Mouse (Mus musculus): ENCODE results near the gene Akr1a1. TPM values are rescaled to one million over a fixed set of nuclear protein-coding genes. Genes with fewer than 3 reads are reported as not detected.
A peak's percentile ranks its signal among the peaks of the same experiment; 100 is the strongest.

Akr1a1 gene
- total and polyA plus RNA-seq, 3 experiments = 373 to 533 (median 470) TPM

- H3K9me3 ChIP-seq (replicated peaks; ENCODE audit: low read length) = no peaks in the 10 kb centered on the region
- H3K27ac ChIP-seq (ENCODE audit: insufficient read depth, low read depth) = no peak overlapping the region
- in situ Hi-C loops (cut with MboI; ENCODE audit: low pct_ligation_motif_present, low pct_unique_long_range_greater_than_20kb, low sequenced_read_pairs) (no loop called here), dilution Hi-C loops (cut with MboI; ENCODE audit: extremely low pct_ligation_motif_present, extremely low pct_unique_long_range_greater_than_20kb, low sequenced_read_pairs) (no loop called here)
- H3K79me2 ChIP-seq (replicated peaks; ENCODE audit: control insufficient read depth, extremely low read depth, insufficient read depth, poor library complexity, severe bottlenecking) = no peaks in the 10 kb centered on the region
- DNase-seq (ENCODE audit: extremely low read depth) = no peak
- peaks cover 38 to 58% of the 10 kb centered on the region in 2 experiments for H3K36me3 ChIP-seq (replicated peaks in 1 of 2; ENCODE audit: control insufficient read depth in 1 of 2, insufficient read depth in 1 of 2, low read length in 1 of 2)
- peaks cover 0 to 8% of the 10 kb centered on the region in 2 experiments; a peak in 1 of 4 replicates for H3K4me1 ChIP-seq (ENCODE audit: control insufficient read depth in 1 of 2, insufficient read depth in 2 of 2)
- H3K4me3 ChIP-seq (replicated peaks in 1 of 3; ENCODE audit: low read depth in 2 of 3, low read length in 2 of 3, poor library complexity in 1 of 3) = no peak overlapping the region
- no peak overlapping the region for H3K9ac ChIP-seq (ENCODE audit: insufficient read depth, low read depth)
- H3K4me2 ChIP-seq (ENCODE audit: insufficient read depth, low read depth, poor library complexity, severe bottlenecking) = no peak overlapping the region
- H3K27me3 ChIP-seq (replicated peaks) = no peaks in the 10 kb centered on the region
- no peak for TF ChIP-seq ELF1 (IDR thresholded peaks at IDR 0.05; ENCODE audit: low read depth, low read length)
- TF ChIP-seq EP300 (IDR thresholded peaks at IDR 0.05; ENCODE audit: low read length) = no peak
- no peak for TF ChIP-seq ZNF384 (IDR thresholded peaks at IDR 0.05; ENCODE audit: low read depth, low read length)
- no peak for TF ChIP-seq MEF2A (IDR thresholded peaks at IDR 0.05; ENCODE audit: borderline replicate concordance, low read depth, low read length)
- TF ChIP-seq TBP (conservative IDR thresholded peaks at IDR 0.05; ENCODE audit: low read depth, low read length) = no peak
- TF ChIP-seq POLR2AphosphoS2 (IDR thresholded peaks at IDR 0.05; ENCODE audit: low read depth, low read length) = no peak
- TF ChIP-seq JUN (IDR thresholded peaks at IDR 0.05; ENCODE audit: insufficient read depth, low read depth, low read length) = no peak
- TF ChIP-seq USF2 (conservative IDR thresholded peaks at IDR 0.05; ENCODE audit: low read depth, low read length) = no peak
- TF ChIP-seq GABPA (IDR thresholded peaks at IDR 0.05; ENCODE audit: insufficient replicate concordance, low read depth, low read length) = no peak
- TF ChIP-seq CHD1 (IDR thresholded peaks at IDR 0.05; ENCODE audit: low read depth, low read length) = no peak
- no peak for TF ChIP-seq MXI1 (IDR thresholded peaks at IDR 0.05; ENCODE audit: low read depth, low read length)
Observed at GRCm38 (mm10) chr4:116635197-116635596, 16.3 kb downstream of the Akr1a1 start.

- peak; percentile 92 for DNase-seq (ENCODE audit: extremely low read depth)
- no peaks in the 10 kb centered on the region for H3K9me3 ChIP-seq (replicated peaks; ENCODE audit: low read length)
- peak; percentile 66; the same call in 1 of the 2 replicates for TF ChIP-seq SIN3A (IDR thresholded peaks at IDR 0.05; ENCODE audit: low read length)
- TF ChIP-seq MXI1 (IDR thresholded peaks at IDR 0.05; ENCODE audit: low read depth, low read length) = peak; percentile 95
- TF ChIP-seq MYC (IDR thresholded peaks at IDR 0.05; ENCODE audit: low read depth, low read length) = peak; percentile 95
- no peak; the same call in 1 of the 2 replicates for TF ChIP-seq E2F4 (IDR thresholded peaks at IDR 0.05; ENCODE audit: insufficient replicate concordance, low read depth, low read length)
- TF ChIP-seq NRF1 (IDR thresholded peaks at IDR 0.05; ENCODE audit: low read depth, low read length) = peak; percentile 49
- no peak for TF ChIP-seq ZC3H11A (IDR thresholded peaks at IDR 0.05; ENCODE audit: low read depth, low read length)
- TF ChIP-seq MAX (IDR thresholded peaks at IDR 0.05; ENCODE audit: low read length) = peak; percentile 95
- TF ChIP-seq USF1 (IDR thresholded peaks at IDR 0.05; ENCODE audit: low read depth, low read length) = no peak
- TF ChIP-seq MAZ (IDR thresholded peaks at IDR 0.05; ENCODE audit: low read depth, low read length) = peak; percentile 31; the same call in 1 of the 2 replicates
- peak; percentile 98 for TF ChIP-seq CHD2 (IDR thresholded peaks at IDR 0.05; ENCODE audit: low read length)
- TF ChIP-seq BHLHE40 (IDR thresholded peaks at IDR 0.05; ENCODE audit: low read depth, low read length) = peak; percentile 69
- TF ChIP-seq POLR2AphosphoS2 (IDR thresholded peaks at IDR 0.05; ENCODE audit: low read depth, low read length) = no peak
- TF ChIP-seq RAD21 (IDR thresholded peaks at IDR 0.05; ENCODE audit: low read depth, low read length) = no peak
- no peak for TF ChIP-seq MEF2A (IDR thresholded peaks at IDR 0.05; ENCODE audit: borderline replicate concordance, low read depth, low read length)
- no peak for TF ChIP-seq HCFC1 (IDR thresholded peaks at IDR 0.05; ENCODE audit: low read depth, low read length)
- no peak for TF ChIP-seq NELFE (IDR thresholded peaks at IDR 0.05; ENCODE audit: low read depth, low read length)
- TF ChIP-seq IRF4 (IDR thresholded peaks at IDR 0.05; ENCODE audit: low read depth, low read length) = no peak
- TF ChIP-seq GABPA (IDR thresholded peaks at IDR 0.05; ENCODE audit: insufficient replicate concordance, low read depth, low read length) = no peak
- TF ChIP-seq ZNF384 (IDR thresholded peaks at IDR 0.05; ENCODE audit: low read depth, low read length) = peak; percentile 48; the same call in 1 of the 2 replicates
- TF ChIP-seq ZMIZ1 (IDR thresholded peaks at IDR 0.05; ENCODE audit: low read depth, low read length) = peak; percentile 16; the same call in 1 of the 2 replicates
- no peak for TF ChIP-seq JUN (IDR thresholded peaks at IDR 0.05; ENCODE audit: insufficient read depth, low read depth, low read length)
- no peaks in the 10 kb centered on the region for H3K27me3 ChIP-seq (replicated peaks)
- H3K27ac ChIP-seq (ENCODE audit: insufficient read depth, low read depth) = peak within 1 kb of the TSS; percentile 82
- in situ Hi-C loops (cut with MboI; ENCODE audit: low pct_ligation_motif_present, low pct_unique_long_range_greater_than_20kb, low sequenced_read_pairs) = no loop called here
- peaks cover 0 to 19% of the 10 kb centered on the region in 2 experiments for H3K36me3 ChIP-seq (replicated peaks in 1 of 2; ENCODE audit: control insufficient read depth in 1 of 2, insufficient read depth in 1 of 2, low read length in 1 of 2)
- peak within 1 kb of the TSS; percentile 85 for H3K9ac ChIP-seq (ENCODE audit: insufficient read depth, low read depth)
- dilution Hi-C loops (cut with MboI; ENCODE audit: extremely low pct_ligation_motif_present, extremely low pct_unique_long_range_greater_than_20kb, low sequenced_read_pairs) = no loop called here
- H3K4me3 ChIP-seq (replicated peaks in 1 of 3; ENCODE audit: low read depth in 2 of 3, low read length in 2 of 3, poor library complexity in 1 of 3) = peak within 1 kb of the TSS; percentile 90 to 99 (median 97)
- H3K4me1 ChIP-seq (ENCODE audit: control insufficient read depth in 1 of 2, insufficient read depth in 2 of 2) = peaks cover 4 to 27% of the 10 kb centered on the region in 2 experiments; a peak in 3 of 4 replicates
- H3K4me2 ChIP-seq (ENCODE audit: insufficient read depth, low read depth, poor library complexity, severe bottlenecking) = peak within 1 kb of the TSS; percentile 94
- peaks cover 34% of the 10 kb centered on the region for H3K79me2 ChIP-seq (replicated peaks; ENCODE audit: control insufficient read depth, extremely low read depth, insufficient read depth, poor library complexity, severe bottlenecking)
Observed at GRCm38 (mm10) chr4:116627722-116628662, 23.5 kb downstream of the Akr1a1 start, which contains the start of gene Nasp. Gene Nasp (minus strand): TSS chr4:116627941.

Data from CH12.LX (cell line).